Comparison of ENCODE assay signal across 9 mouse cellular contexts in genomic region chr4:141599251-141600141, GRCm38 (mm10). TPM values are rescaled to one million over a fixed set of nuclear protein-coding genes. Genes with fewer than 3 reads are reported as not detected.
DNase-seq lines count a peak whose midpoint lies in the region; ATAC-seq lines count a peak whose summit lies in the region.
"Had no signal": no experiment of that assay in that cellular context is flagged by ENCODE, and none has a peak within 500 bp of the region (broad histone marks: within the 10 kb centered on the region; RNA-seq: fewer than 3 reads in every experiment).

No protein-coding gene starts in this region.

- H3K9ac ChIP-seq in heart, embryonic 11.5 days (ENCODE audit: low read depth, low read length) = peak overlapping the region; percentile 91
- peak overlapping the region; percentile 85 for H3K9ac ChIP-seq in limb, embryonic 11.5 days (ENCODE audit: low read length)
- peak overlapping the region; percentile 73 for H3K9ac ChIP-seq in neural tube, embryonic 11.5 days (ENCODE audit: low read length)

- no peaks in the 10 kb centered on the region for H3K27me3 ChIP-seq in heart, embryonic 11.5 days (ENCODE audit: control insufficient read depth, insufficient read depth, low read length)
- no peaks in the 10 kb centered on the region for H3K27me3 ChIP-seq in limb, embryonic 11.5 days (ENCODE audit: control insufficient read depth, insufficient read depth, low read length)
- peaks cover 6% of the 10 kb centered on the region for H3K27me3 ChIP-seq in neural tube, embryonic 11.5 days (ENCODE audit: control insufficient read depth, insufficient read depth, low read length)

- peak overlapping the region; percentile 96 for H3K4me2 ChIP-seq in heart, embryonic 11.5 days
- H3K4me2 ChIP-seq in limb, embryonic 11.5 days (ENCODE audit: low read depth, severe bottlenecking) = peak overlapping the region; percentile 92
- H3K4me2 ChIP-seq in neural tube, embryonic 11.5 days (ENCODE audit: low read depth) = peak overlapping the region; percentile 87

- peaks cover 31% of the 10 kb centered on the region for H3K4me1 ChIP-seq in heart, embryonic 11.5 days (ENCODE audit: control insufficient read depth, insufficient read depth, low read length)
- 0 out of 2 replicates have a peak, but pooled peaks cover 5% of the 10 kb centered on the region for H3K4me1 ChIP-seq in limb, embryonic 11.5 days (ENCODE audit: control insufficient read depth, insufficient read depth, low read length)
- peaks cover 9% of the 10 kb centered on the region for H3K4me1 ChIP-seq in neural tube, embryonic 11.5 days (ENCODE audit: control insufficient read depth, insufficient read depth, low read length)

- H3K27ac ChIP-seq in heart, embryonic 11.5 days (ENCODE audit: low read depth, low read length) = peak overlapping the region; percentile 87
- H3K27ac ChIP-seq in limb, embryonic 11.5 days (replicated peaks; ENCODE audit: low read depth, low read length) = peak overlapping the region; percentile 68
- H3K27ac ChIP-seq in neural tube, embryonic 11.5 days (ENCODE audit: low read depth, low read length) = peak overlapping the region; percentile 35; the same call in 1 of the 2 replicates

- ATAC-seq in heart, embryonic 11.5 days (replicated peaks; ENCODE audit: insufficient number of reproducible peaks, low FRiP score, low TSS enrichment) = peak; percentile 23; the same call in 1 of the 2 replicates
- ATAC-seq in limb, embryonic 11.5 days (ENCODE audit: insufficient number of reproducible peaks, low FRiP score, low TSS enrichment, low read depth) = peak; percentile 24; the same call in 1 of the 2 replicates
- ATAC-seq in neural tube, embryonic 11.5 days (ENCODE audit: insufficient read depth, low FRiP score, low TSS enrichment) = no peak

- H3K9me3 ChIP-seq in heart, embryonic 11.5 days (replicated peaks; ENCODE audit: control insufficient read depth, low read length) = no peaks in the 10 kb centered on the region
- no peaks in the 10 kb centered on the region for H3K9me3 ChIP-seq in limb, embryonic 11.5 days (ENCODE audit: control insufficient read depth, low read length)
- H3K9me3 ChIP-seq in neural tube, embryonic 11.5 days (ENCODE audit: control insufficient read depth, low read length) = no peaks in the 10 kb centered on the region
- H3K9me3 ChIP-seq: G1E had no signal

- peak overlapping the region; percentile 73 for H3K4me3 ChIP-seq in heart, embryonic 11.5 days (ENCODE audit: low read depth, low read length)
- peak overlapping the region; percentile 72 for H3K4me3 ChIP-seq in limb, embryonic 11.5 days (ENCODE audit: low read depth, low read length)
- peak overlapping the region; percentile 51 for H3K4me3 ChIP-seq in neural tube, embryonic 11.5 days (ENCODE audit: low read depth, low read length)

- H3K36me3 ChIP-seq in heart, embryonic 11.5 days (ENCODE audit: control insufficient read depth, insufficient read depth, low read length) = peaks cover 5% of the 10 kb centered on the region; the same call in 1 of the 2 replicates
- H3K36me3 ChIP-seq in limb, embryonic 11.5 days (ENCODE audit: control insufficient read depth, insufficient read depth, low read length) = peaks cover 5% of the 10 kb centered on the region; the same call in 1 of the 2 replicates
- H3K36me3 ChIP-seq in neural tube, embryonic 11.5 days (ENCODE audit: control insufficient read depth, insufficient read depth, low read length) = no peaks in the 10 kb centered on the region
- H3K36me3 ChIP-seq: G1E had no signal

- DNase-seq in heart, adult 11 months = peak; percentile 97
- DNase-seq in heart, adult 9 months (ENCODE audit: low spot score in 2 of 2) = no peak
- DNase-seq in NIH3T3 (ENCODE audit: low read depth) = peak; percentile 59
- DNase-seq in limb, embryonic 11.5 days (ENCODE audit: low spot score) = peak; percentile 80
- DNase-seq in neural tube, embryonic 11.5 days (ENCODE audit: low spot score) = peak; percentile 51
- no peak for DNase-seq in testis, postnatal 10 days (ENCODE audit: low spot score)
- no peak for DNase-seq in left cerebral cortex, adult 9 months (ENCODE audit: low spot score in 2 of 2)

- 0% methylated on average over 40 of the region's 57 CpGs for WGBS in heart, embryonic 11.5 days (ENCODE audit: insufficient replicate concordance)
- under 1% methylated on average over 42 of the region's 57 CpGs for WGBS in limb, embryonic 11.5 days
- under 1% methylated on average over 53 of the region's 57 CpGs for WGBS in neural tube, embryonic 11.5 days

RNA-seq across cellular contexts. Expression of gene Fblim1, which starts 6.4 kb away (rescaled TPM):
- 53.9 and 64.0 TPM in 2 replicates for polyA plus RNA-seq in heart, embryonic 11.5 days (2014; fragmentation: Nextera tagmentation; extraction: Ambion mirVana)
- 67.2 and 73.2 TPM in 2 replicates for polyA plus RNA-seq in limb, embryonic 11.5 days (2014; fragmentation: Nextera tagmentation; extraction: Ambion mirVana)
- polyA plus RNA-seq in neural tube, embryonic 11.5 days (2014; fragmentation: Nextera tagmentation; extraction: Ambion mirVana) = 31.5 and 34.9 TPM in 2 replicates
- polyA plus RNA-seq: G1E had no signal

RNA-seq across cellular contexts. Expression of gene Tmem82, which starts 18.9 kb away (rescaled TPM):
- 0.17 and 0.30 TPM in 2 replicates for polyA plus RNA-seq in heart, embryonic 11.5 days (2014; fragmentation: Nextera tagmentation; extraction: Ambion mirVana)
- polyA plus RNA-seq in limb, embryonic 11.5 days (2014; fragmentation: Nextera tagmentation; extraction: Ambion mirVana) = 0.27 and 0.60 TPM in 2 replicates
- polyA plus RNA-seq in neural tube, embryonic 11.5 days (2014; fragmentation: Nextera tagmentation; extraction: Ambion mirVana) = 0.50 and 0.61 TPM in 2 replicates
- polyA plus RNA-seq: G1E had no signal

RNA-seq across cellular contexts. Expression of gene Slc25a34, which starts 24.1 kb away (rescaled TPM):
- polyA plus RNA-seq in heart, embryonic 11.5 days (2014; fragmentation: Nextera tagmentation; extraction: Ambion mirVana) = not detected in 2 replicates
- not detected in 2 replicates for polyA plus RNA-seq in limb, embryonic 11.5 days (2014; fragmentation: Nextera tagmentation; extraction: Ambion mirVana)
- not detected in 2 replicates for polyA plus RNA-seq in neural tube, embryonic 11.5 days (2014; fragmentation: Nextera tagmentation; extraction: Ambion mirVana)
- polyA plus RNA-seq: G1E had no signal

Comparison
In these comparisons a context has a peak if more than half of its experiments do, and no peak if none do; other contexts are left out.
1. DNase-seq: peak in heart, adult 11 months (single experiment), NIH3T3 (single experiment), limb, embryonic 11.5 days (single experiment) and neural tube, embryonic 11.5 days (single experiment); none in heart, adult 9 months (0 of 2), testis, postnatal 10 days (single experiment) and left cerebral cortex, adult 9 months (0 of 2).
2. H3K27ac ChIP-seq: peak in every context shown above with its lines; median percentile 87 in heart, embryonic 11.5 days; 68 in limb, embryonic 11.5 days; 35 in neural tube, embryonic 11.5 days.
3. Peak in every context shown above with its lines, with median percentiles within 50 percentile points of each other: H3K4me2 ChIP-seq, H3K4me3 ChIP-seq and H3K9ac ChIP-seq.